Mouse (Mus musculus) adrenal gland, adult 2 months (tissue): ENCODE data around the gene Oasl1. TPM values are rescaled to one million over a fixed set of nuclear protein-coding genes. Genes with fewer than 3 reads are reported as not detected.
"Not testable (repeated sequence)": the region's sequence is repeated elsewhere in the genome, so short reads cannot be mapped to it uniquely, and the experiment has no call there.

ENCODE experiments used
- DNase-seq: peaks from one replicate; pipeline ENCODE4 v3.0.0; 2021
- polyA plus RNA-seq: library from polyadenylated mRNA; depleted of rRNA; stranded (reverse); fragments of >200 nt; gene quantifications from 2 replicates; pipeline ENCODE4 v1.2.3, GENCODE M21; 2012
- total RNA-seq, 2 experiments: library from RNA; stranded (reverse); gene quantifications; 2 replicates each; pipeline ENCODE4 v1.2.3; 2021

The Oasl1 gene
- total and polyA plus RNA-seq, 3 experiments: 0.98 to 7.4 (median 1.3) TPM

DNA sequence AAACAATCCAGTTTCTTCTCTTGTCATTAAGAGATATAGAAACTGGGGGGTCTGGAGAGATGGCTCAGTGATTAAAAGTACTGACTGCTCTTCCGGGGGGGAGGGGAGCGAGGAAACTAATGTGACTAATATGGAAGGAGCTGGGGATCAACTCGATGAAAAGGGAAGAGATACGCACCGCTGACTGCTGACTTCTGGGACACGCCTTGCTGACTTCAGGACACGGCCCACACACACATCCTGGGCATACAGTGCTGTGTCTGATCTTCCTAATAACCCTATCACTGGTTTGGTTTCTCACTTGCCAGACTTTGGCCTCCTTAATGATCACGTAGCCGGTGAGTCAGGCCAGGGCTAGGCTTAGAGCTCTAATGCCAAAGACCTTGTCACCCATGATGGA, 3.7 kb downstream of the Oasl1 start:
- DNase-seq: peak; percentile 27

DNA sequence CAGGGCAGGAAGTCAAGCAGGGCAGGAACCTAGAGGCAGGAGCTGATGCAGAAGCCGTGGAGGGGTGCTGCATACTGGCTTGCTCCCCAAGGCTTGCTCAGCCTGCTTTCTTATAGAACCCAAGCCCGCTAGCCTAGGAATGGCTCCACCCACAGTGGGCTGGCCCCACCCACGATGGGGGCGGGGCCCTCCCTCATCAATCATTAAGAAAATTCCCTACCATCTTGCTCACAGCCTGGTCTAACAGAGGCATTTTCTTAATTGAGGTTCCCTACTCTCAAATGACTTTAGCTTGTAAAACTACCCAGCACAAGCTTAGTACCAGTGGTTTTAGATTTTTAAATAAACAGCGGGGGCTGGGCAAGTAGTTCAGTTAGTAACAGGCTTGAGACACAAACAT, 8.6 kb downstream of the Oasl1 start:
- DNase-seq: no peak

DNA sequence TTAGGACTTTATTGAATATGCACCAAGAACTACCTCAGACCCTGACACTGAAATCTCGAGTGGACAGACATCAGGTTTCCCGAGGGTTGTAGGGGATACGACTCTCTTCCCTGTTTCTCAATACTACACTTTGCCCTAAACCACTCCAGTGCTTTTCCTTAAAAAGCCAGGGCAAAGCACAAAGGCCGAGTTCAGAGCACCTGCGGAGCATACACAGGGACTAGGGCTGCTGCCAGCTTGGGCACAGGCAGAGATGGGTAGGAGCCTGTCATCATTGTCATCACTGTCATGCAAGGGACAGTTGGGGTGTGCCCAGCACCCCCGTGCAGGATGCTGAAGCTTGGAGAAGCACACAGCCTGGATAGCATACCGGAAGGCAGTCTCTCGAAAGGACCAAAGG, 10.2 kb downstream of the Oasl1 start:
- no peak for DNase-seq

DNA sequence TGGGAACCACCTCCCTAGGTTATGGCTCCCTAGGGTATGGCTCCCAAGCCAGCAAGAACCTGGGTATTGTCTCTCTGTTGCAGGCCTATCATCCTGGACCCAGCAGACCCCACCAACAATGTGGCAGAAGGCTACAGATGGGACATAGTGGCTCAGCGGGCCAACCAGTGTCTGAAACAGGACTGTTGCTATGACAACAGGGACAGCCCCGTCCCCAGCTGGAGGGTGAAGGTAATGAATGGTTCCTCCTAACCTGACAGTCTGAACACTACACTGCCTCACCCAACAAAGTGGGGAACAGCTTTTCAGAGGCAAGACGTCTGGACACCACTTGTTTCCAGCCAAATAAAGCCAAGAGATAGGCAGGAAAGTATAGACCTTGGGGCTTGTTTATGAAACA, 12.8 kb downstream of the Oasl1 start:
- no peak for DNase-seq

DNA sequence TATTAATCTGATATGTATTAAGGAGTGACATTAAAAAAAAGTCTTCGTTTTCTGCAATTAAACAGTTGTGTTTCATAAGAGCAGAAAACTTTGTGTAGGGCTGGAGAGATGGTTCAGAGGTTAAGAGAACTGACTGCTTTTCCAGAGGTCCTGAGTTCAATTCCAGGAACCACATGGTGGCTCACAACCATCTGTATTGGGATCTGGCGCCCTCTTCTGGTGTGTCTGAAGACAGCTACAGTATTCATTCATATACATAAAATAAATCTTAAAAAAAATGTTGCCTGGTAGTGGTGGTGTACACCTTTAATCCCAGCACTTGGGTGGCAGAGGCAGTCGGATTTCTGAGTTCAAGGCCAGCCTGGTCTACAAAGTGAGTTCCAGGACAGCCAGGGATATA, 18.1 kb downstream of the Oasl1 start:
- not testable (repeated sequence) for DNase-seq

DNA sequence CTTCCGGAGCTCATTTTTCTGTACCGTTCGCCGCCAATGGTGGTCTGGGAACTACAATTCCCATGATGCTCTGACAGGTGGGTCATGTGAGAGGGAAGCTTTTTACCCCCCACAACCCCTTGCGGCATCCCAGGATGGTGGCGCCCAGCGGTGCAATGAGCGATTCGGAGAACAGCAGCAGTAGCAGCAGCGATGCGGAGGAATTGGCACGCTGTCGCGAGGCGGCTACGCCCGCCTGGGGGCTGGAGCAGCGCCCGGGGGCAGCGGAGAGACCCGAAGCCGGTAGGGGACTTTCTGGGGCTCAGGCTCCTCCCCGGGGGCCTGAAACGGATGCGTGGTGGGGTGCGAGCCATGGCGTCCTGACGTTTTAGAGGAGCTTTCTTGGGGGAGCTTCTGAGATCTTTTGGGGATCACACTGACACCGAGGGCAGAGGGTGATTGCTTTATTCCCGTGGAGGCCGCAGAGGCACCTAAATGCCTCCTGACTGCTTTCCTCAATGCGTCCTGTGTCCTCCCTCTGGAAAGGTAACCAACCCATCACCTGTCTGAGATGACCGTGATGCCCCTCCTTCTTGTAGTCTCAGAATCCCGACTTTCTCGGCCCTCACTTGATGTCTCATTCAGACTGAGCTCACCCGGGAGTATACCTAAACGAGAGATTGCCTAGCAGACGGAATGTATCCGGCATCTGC, 19.2 kb downstream of the Oasl1 start, which contains the start of gene 2210016L21Rik:
Gene 2210016L21Rik, plus strand, starts transcription at position 85 of the 692 bp plus-strand sequence.
- peak; percentile 89 for DNase-seq

DNA sequence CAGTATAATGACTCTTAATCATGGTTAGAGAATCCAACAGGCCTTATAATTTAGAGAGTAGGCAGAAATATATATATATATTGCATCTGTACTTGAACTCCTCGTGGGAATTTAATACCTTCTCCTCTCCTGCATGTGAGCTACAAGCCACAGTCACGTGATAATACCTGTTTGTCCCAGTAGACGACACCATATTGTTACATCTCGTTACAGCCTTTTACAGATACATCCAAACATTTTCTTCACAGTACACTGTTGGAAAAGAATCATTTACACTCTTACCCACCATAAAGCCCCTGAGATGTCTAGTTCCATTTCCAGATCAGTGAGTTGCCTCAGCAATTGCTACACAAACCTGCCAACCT, 19.7 kb downstream of the Oasl1 start:
- no peak for DNase-seq

DNA sequence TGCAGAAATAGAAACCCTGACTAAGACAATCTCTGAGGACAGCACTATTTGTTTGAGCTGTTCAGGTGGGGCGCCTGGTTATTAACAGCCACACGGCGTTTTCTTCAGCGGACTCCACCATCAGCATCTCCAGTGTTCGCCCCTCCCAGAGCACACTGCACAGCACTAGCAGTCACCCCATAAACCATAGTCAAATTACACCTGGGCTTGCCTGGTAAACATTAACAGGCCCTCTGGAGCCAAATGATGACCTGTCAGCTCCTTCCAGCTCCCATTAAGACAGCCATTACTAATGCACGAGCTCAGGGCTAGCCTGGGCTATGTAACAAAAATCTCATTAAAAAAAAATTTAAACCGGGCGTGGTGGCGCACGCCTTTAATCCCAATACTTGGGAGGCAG, 22.0 kb downstream of the Oasl1 start:
- DNase-seq: no peak

DNA sequence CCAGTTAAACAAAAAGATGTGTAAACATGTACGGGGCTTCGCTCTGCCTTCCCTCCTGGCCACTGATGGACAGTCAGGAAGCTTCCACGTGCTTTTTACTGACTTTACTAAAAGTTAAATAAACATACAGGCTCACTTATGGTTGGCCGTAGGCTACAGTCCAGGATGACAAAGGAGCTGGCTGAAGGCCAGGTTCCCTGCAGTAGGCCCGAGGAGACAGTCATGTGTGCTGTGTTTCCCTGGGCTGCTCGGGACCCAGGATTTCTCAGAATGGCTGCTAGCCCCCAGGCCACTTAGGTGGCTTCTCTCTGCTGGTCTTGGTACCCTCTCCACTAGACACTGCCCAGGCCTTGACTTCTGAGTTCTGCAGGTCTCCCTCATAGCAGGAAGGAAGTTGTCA, 25.9 kb downstream of the Oasl1 start:
- DNase-seq: peak; percentile 68

DNA sequence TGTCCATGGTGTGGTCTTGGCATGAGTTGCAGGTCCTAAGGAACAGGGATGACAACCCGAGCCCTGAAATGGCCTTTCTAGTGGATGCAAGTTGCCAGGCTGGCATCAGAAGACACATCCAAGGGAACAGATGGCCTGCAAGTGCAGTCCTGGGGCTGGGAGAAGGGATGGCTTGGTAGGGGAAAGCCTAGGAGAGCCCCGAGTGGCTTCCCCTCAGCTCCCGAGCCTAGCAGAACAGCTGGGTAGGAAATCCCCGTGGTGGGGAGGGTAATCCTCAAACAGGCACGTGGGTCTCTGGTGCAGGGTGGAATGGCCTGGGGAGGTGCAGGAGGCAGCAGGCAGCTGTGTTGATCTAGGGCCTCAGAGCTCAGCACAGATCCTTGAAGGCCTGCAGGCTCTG, 26.3 kb downstream of the Oasl1 start:
- DNase-seq: no peak

DNA sequence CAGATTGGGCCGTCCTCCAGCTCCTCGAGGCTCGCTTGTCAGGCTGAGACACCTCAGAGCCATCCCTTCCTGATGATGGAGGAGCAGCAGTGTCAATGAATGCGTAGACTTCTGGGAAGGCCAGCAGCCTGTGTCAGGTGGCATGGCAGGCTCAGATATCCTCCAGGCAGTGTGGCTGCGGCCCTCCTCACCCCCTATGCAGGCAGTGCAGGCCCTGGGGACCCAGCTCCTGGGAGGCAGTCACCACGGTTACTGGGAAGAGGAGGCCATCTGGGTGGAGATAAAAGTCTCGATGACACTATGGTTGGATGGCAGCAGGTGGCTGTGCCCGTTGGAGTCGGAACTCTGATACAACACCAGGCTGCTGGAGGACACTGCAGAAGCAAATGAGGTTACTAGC, 26.8 kb downstream of the Oasl1 start:
- DNase-seq: no peak

DNA sequence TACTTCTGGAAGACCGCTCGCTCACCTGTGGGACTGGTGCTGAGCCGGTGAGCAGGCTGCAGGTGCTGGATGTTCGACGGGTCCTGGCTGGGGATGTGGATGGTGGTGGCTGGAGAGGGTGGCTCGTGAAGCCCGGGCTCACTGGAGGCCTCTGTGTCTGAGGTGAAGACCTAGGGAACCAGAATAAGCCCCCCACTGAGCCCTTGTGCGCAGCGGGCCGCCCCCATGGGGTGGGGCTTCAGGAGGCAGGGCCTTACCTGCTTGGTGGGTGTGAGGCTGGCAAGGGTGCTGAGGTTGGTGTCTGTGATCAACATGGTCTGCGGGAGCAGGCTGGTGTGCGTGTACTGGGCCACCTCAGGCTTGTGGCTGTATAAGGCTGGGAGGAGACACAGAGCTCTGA, 27.6 kb downstream of the Oasl1 start:
- no peak for DNase-seq

DNA sequence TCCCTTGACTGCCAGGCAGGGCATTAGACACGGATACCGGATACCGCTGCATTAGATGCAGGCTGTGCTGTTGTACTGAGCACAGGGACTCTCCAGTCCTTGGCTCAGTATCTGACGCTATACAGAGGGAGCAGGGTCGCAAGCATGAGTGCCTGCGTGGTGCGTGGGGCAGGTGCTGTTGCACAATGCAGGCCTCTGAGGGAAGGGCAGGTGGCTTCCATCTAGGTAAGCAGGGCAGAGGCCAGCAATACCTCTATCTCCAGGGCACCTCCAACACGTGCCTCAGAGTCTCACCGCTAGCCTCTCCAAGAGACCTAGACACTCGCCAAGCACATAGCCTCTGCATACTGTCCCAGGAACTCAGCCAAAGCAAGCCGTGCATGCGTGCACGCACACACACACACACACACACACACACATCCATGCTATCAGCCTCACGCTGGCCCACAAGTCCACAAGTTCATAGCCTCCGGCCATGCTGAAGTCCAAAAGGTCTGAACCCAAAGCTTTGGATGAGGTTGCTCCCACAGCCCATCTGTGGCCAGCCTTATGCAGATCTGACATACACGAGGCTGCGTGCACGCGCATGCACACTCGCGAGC, 28.3 kb downstream of the Oasl1 start:
- DNase-seq: no peak

DNA sequence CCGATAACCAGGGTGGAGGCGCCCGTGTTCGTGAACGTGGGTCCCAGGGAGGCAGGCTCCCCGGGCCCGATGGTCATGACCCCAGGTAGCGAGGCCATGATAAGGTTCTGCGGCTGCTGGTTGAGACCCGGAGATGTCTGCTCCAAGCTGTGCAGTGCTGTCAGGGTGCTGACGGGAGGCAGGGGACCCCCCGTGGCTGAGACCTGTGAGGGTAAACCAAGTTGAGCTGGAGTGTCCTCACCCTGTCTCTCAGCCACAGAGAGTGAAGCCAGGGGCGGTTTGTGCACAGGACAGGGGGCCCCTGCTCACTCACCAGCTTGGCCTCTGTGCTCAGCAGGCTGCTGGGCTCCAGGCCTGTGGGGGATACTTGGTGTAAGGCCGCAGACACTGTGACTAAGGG, 30.3 kb downstream of the Oasl1 start:
- no peak for DNase-seq

DNA sequence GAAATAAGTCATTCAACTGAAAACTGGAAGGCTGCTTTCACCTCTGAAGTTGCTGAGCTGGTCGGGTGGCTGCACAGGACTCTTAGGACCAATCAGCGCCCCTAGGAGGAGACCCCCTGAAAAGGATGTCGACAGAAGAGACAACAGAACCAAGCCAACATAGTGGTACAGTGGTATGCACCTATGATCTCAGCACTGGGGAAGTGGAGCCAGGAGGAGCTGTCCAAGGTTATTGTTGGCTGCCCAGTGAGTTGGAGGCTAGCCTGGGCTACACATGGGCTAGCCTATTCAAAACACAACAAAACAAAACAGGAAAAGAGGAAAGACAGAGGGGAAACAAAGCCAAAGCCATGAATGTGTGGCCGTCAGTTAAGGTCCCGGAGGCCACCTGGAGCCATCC, 35.0 kb downstream of the Oasl1 start:
- DNase-seq: no peak

DNA sequence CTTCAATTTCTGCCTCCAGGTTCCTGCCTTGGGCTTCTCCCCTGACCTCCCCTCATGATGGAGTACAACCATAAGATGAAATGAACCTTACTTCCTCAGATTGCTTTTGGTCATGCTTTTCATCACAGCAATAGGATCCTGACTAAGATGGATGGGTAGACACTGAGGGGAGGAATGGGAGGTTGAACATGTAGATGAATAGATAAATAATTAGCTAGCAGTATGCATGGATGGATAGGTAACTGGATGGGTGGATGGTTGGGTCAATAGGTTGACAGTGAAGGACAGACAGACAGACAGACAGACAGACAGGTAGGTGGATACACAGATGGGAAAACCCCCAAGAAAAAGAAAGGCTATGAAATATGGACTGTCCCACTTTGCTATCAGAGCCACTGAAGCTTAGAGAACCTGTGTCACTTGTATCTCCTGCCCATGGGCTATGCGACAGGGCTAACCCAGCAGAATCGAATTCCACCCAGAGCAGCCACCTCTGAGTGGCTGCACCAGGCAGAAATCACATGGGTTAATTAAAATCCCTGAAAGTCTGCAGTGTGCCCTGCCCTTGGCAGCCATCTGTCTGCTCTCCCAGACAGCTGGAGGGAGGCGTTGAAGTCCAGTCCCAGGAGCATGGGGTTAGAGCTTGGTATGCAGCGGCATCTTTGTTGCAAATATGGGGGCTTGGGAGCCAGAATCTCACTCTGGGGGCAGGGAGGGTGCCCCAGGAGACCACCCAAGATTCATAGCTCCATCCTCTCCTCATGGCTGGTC, 38.7 kb downstream of the Oasl1 start:
- DNase-seq: no peak

DNA sequence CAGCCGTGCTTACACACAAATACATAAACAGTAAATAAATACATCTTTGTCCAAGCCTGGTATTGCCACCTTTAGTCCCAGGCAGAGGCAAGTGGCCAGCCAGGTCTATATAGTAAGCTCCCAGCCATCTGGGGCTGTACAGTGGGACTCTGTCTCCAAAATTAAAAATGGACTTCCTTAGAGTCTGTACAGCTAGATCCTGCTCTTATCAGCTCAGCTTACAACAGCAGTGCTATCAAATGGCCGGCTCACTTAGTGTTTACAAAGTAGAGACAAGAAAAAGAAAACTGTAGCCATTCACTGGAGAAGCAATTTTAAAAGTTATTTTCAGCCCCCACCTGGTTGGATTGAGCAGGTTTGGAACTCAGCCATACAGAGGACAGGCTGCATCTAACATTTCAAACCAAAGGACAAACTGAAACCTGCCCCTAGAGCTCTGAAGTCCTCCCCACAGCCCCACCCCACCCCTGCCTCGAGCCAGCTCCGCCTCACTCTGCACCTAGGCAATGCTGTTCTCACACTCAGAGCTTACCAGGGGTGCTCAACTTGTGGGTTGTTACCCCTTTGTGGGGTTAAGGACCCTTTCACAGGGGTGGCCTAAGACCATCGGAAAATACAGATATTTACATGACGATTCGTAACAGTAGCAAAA, 41.4 kb downstream of the Oasl1 start:
- no peak for DNase-seq

DNA sequence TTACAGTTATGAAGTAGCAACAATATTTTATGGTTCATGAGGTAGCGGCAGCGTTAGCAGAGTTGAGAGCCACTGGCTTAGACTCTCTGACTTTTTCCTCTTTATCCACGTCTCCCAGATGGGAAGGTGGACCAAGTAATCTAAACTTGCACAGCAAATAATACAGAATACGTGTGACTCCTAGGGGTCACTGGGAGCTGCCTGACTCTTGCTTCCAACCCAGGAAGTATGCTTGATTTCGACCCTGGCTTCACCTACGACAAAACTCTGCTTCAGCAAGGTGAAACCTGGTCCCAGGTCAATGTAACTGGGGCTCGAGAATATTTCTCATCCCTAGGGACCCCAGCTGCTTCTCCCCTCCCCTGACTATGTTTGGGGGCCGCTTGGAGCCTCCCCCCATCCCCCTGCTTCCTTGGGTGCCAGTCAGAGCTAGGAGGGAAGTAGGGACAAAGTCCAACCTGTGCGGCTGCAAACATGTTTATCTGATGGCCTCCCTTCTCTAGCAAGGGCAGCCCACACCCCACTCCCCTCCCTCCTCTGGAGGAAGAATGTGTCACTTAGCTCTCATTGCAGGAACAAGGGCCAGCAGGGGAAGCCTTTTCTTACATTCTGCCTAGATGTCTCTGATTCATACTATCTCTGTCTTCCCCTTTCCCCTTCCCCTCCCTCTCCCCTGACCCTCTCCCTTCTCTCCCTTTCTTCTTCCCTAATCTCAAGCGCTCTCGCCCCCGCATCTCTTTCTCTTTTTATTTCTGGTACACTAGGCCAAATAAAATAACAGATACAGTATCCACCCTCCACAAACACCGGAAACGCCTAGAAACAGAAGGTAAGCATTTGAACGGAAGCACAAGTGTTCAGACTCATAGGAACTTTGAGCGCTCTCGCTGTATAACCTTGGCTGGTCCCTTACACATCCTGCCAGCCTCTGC, 42.2 kb downstream of the Oasl1 start:
- no peak for DNase-seq

DNA sequence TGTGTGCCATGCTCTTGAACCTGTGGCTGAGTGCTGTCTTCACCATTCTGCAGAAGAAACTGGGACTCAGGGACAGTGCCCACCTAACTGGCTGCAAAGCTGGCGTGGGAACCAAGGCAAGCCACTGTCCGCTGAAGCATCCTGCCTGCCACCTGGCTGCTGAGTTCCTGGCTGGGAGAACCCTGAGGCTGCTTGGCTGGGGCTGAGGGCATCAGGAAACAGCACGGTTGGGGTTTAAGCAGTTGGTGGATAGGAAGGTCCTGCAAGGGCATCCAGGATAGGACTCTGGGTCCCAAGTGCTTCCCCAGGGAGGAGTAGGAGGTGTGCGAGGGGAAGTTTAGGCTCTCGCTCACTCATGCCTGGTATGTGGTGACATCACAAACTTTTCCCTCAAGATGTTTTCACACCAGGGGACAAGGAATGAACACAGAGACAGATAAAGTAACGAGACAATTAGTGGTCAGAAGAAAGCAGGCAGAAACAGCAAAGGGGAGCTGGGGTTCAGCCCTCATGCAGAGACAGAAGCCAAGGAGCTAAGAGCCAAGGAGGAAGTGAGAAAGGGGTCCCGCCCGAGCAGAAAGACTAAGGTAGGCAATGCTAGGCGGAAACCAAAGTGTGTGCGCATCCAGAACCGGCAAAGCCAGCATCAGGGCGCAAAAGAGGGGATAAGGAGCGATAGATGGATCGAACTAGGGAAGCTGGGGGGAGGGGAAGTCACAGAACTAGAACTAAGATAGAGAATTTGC, 44.7 kb downstream of the Oasl1 start:
- no peak for DNase-seq

DNA sequence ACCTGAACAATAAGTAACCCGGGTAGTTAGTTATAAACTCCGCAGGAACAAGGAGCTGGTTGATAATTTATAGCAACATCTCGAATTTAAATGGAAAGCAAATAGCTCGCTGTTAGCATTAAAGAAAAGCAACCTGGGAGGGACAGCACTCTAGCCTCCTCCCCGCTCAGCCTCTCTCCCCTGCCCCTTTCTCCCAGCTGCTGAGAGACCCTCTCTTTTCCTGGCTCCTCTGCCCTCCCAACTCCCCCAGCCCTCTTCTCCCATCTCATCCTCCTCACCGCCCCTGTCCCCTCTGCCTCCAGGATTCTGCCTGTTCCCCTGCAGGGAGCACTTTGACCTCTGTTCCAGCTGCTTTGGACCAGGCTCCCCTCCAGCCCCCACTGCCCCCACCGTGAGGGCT, 45.6 kb downstream of the Oasl1 start:
- DNase-seq: no peak

DNA sequence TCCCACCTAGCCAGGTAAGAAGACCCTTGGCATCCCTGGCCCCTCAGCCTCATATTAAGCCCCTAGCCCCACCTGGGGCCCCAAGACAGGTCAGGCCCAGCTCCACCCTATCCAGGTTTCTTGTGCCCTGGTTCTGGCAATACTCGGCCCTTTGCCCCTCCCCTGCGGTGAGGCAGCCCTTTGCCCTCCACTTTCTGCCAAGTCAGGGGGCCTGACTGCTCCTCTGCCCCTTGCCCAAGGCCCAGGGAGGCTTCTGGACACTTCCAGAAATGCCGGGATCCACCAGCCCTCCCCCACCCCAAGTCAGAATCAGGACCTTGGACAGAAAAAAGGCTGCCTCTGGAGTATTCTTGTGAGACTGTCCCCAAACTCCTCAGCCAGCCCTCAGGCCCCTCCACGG, 46.0 kb downstream of the Oasl1 start:
- DNase-seq: no peak
